Mouse (Mus musculus) adrenal gland, adult (tissue): ENCODE data around the gene Ip6k1.

Source experiments
- DNase-seq, 2 experiments: peaks; one replicate each; pipeline ENCODE4 v3.0.0; 2022 to 2023; ENCODE audit warnings: low spot score in 1 of 2; ENCODE audit not compliant: inconsistent age in 2 of 2

Ip6k1 gene

GRCm38 (mm10) chr9:108094184-108094941, 92.1 kb downstream of the Ip6k1 start, which contains the start of gene Apeh:
TSS of gene Apeh (minus strand) at chr9:108094606.
- DNase-seq, result peak; percentile 97 to 99

- peak; percentile 61 to 79 for DNase-seq
Measured at GRCm38 (mm10) chr9:108094998-108095411, 92.7 kb downstream of the Ip6k1 start.

- peak; percentile 63 to 85 for DNase-seq
Measured at GRCm38 (mm10) chr9:108095518-108095917, 93.2 kb downstream of the Ip6k1 start.

DNA sequence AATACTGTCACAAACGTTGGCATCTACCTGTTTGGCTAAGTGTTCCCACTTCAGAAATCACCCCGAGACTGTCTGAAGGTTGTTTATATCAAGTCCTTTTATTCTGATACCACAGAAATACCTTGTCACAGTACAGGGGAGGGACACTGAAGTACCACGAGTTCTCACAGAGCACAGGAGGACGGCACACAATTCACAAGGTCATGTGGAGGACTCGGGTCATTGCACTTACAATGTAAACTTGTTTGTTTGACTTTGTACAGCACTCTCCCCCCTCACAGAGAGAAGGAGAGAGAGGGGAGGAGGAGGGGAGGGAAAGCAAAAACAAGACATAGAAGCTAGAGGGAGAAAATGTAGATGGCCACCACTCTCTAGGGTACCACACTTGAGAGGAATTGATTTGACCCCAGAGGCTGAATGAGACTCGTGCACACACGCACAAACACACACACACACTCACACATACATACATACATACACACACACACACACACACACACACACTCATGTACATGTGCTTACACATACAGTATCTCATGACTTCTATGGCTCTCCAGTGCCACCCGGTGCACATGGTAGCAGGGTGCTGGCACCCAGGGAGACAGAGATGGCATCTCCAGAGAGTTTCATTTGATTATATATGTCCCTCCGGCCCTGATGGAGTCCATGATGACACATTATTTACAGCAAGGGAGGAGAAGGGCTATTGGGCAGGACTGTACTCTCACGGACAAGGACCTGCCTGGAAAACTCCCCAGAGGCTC, 93.8 kb downstream of the Ip6k1 start:
- DNase-seq, result no peak
